Mouse (Mus musculus): ENCODE measurements at regions not wholly inside any gene's neighbourhood (a gene's known extent, or its start where the extent isn't known, plus 50 kb on each side); places are given as distances from the start of the nearest gene placed in this dataset.

- TF ChIP-seq CTCF (IDR thresholded peaks at IDR 0.05; ENCODE audit: control insufficient read depth, insufficient read depth, insufficient read length) (no peak), MAX (IDR thresholded peaks at IDR 0.05) (no peak)
Measured at GRCm38 (mm10) chr6:126286201-126286600, 119.5 kb upstream of the Ntf3 start.
